Mouse (Mus musculus) hindbrain, embryonic 14.5 days (tissue): Measurements from ENCODE around the gene Ndufa4l2. TPM values are rescaled to one million over a fixed set of nuclear protein-coding genes. Genes with fewer than 3 reads are reported as not detected.

ENCODE experiments used
- ATAC-seq: fragments of 200-750 bp; cut with Nextera tagmentation; 2 replicates; pipeline ENCODE4 v1.8.0; 2017; ENCODE audit warnings: moderate number of reproducible peaks, mild to moderate bottlenecking, moderate TSS enrichment, moderate library complexity; ENCODE audit not compliant: low FRiP score
- DNase-seq: peaks from one replicate; pipeline ENCODE4 v3.0.0-alpha.2; 2015; ENCODE audit warnings: low spot score
- H3K27ac ChIP-seq: fragments of 300-500 bp; sonication (generic); 2 replicates; pipeline ENCODE4 v1.5.1; 2014; ENCODE audit warnings: mild to moderate bottlenecking, moderate library complexity
- H3K27me3 ChIP-seq: fragments of 300-500 bp; sonication (generic); 2 replicates; pipeline ENCODE4 v1.6.1; 2014; ENCODE audit warnings: mild to moderate bottlenecking, low read length, mixed read lengths; ENCODE audit not compliant: control insufficient read depth, insufficient read depth
- H3K36me3 ChIP-seq: fragments of 300-500 bp; sonication (generic); replicated peaks from 2 replicates; pipeline ENCODE4 v1.6.1; 2014; ENCODE audit not compliant: control insufficient read depth, insufficient read depth
- H3K4me1 ChIP-seq: fragments of 300-500 bp; sonication (generic); replicated peaks from 2 replicates; pipeline ENCODE4 v1.6.1; 2014; ENCODE audit warnings: antibody characterized with exemption, low read length, mixed read lengths; ENCODE audit not compliant: control insufficient read depth, insufficient read depth
- H3K4me2 ChIP-seq: fragments of 300-500 bp; sonication (generic); replicated peaks from 2 replicates; pipeline ENCODE4 v1.6.1; 2014; ENCODE audit warnings: mild to moderate bottlenecking, moderate library complexity
- H3K4me3 ChIP-seq: fragments of 300-500 bp; sonication (generic); replicated peaks from 2 replicates; pipeline ENCODE4 v1.5.1; 2014; ENCODE audit warnings: mild to moderate bottlenecking, low read length
- H3K9ac ChIP-seq: fragments of 300-500 bp; sonication (generic); 2 replicates; pipeline ENCODE4 v1.6.1; 2014
- H3K9me3 ChIP-seq: fragments of 300-500 bp; sonication (generic); 2 replicates; pipeline ENCODE4 v1.6.1; 2016; ENCODE audit warnings: low read length; ENCODE audit not compliant: control insufficient read depth
- WGBS: fragments of 180-500 bp; shearing (Covaris S2); extraction: QIAGEN DNeasy Blood & Tissue Kit; methylation state at CpG from one replicate; pipeline ENCODE4 v1.1.7; 2014; 5-methylcytosine and 5-hydroxymethylcytosine counted together
- polyA plus RNA-seq: library from polyadenylated mRNA; unstranded; fragments of >200 nt; fragmentation: Nextera tagmentation; extraction: Ambion mirVana; gene quantifications from 2 replicates; pipeline ENCODE4 v1.2.1, GENCODE M21; 2014

Ndufa4l2 gene
- polyA plus RNA-seq, 1 experiment from 2014 or later, result 12.7 TPM

GRCm38 (mm10) chr10:127514111-127514698, 562 bp upstream of the Ndufa4l2 start:
- ATAC-seq (no peak), DNase-seq (no peak)
- Histone ChIP-seq H3K27ac (no peak overlapping the region), H3K4me3 (no peak overlapping the region), H3K27me3 (no peaks in the 10 kb centered on the region), H3K4me2 (peak overlapping the region; percentile 75), H3K36me3 (peaks cover 11% of the 10 kb centered on the region; the same call in 1 of the 2 replicates), H3K4me1 (peaks cover 62% of the 10 kb centered on the region), H3K9ac (no peak overlapping the region), H3K9me3 (no peaks in the 10 kb centered on the region)
- WGBS, result 14% methylated on average over 13 of the region's 13 CpGs

DNA sequence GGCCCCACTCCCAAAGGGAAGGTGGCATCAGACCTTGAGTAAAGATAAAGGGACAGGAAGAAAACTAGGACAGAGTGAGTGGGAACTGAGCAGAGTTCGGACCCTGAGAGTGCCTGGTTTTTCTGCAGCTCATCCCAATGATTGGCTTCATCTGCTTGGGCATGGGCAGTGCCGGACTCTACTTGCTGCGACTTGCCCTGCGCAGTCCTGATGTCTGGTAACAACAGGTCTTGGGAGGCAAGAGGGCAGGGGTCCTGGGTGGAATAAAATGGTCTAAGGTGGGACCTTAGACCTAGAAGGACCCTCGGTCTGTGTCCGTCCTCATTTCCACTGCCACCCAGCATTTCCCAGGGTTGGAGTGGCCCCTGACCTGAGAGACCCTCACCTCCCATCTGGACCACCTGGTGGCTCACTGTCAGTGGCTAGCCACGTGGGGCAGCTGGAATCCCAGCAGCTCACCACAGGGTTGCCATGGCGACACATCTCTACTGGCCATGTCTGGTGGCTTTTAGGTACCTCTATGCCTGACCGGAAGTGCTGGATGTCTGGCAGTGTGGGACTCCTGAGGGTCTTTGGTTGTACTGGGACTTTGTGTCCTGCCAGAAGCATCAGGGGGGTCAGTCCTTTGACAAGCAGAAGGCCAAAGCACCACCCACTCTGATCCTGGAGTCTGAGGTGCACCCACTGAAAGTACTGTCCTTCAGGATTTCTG, 660 bp downstream of the Ndufa4l2 start:
- Histone ChIP-seq H3K27me3 (no peaks in the 10 kb centered on the region), H3K36me3 (peaks cover 11% of the 10 kb centered on the region; the same call in 1 of the 2 replicates), H3K9ac (no peak overlapping the region), H3K4me2 (no peak overlapping the region), H3K27ac (no peak overlapping the region), H3K9me3 (no peaks in the 10 kb centered on the region), H3K4me1 (peaks cover 50% of the 10 kb centered on the region), H3K4me3 (no peak overlapping the region)
- ATAC-seq (no peak), DNase-seq (no peak)
- 24% methylated on average over 9 of the region's 9 CpGs for WGBS

GRCm38 (mm10) chr10:127515983-127516459, 1.3 kb downstream of the Ndufa4l2 start:
- Histone ChIP-seq H3K9me3 (no peaks in the 10 kb centered on the region), H3K4me3 (no peak overlapping the region), H3K27me3 (no peaks in the 10 kb centered on the region), H3K4me2 (no peak overlapping the region), H3K4me1 (peaks cover 44% of the 10 kb centered on the region), H3K27ac (no peak overlapping the region), H3K36me3 (peaks cover 11% of the 10 kb centered on the region; the same call in 1 of the 2 replicates), H3K9ac (no peak overlapping the region; the same call in 1 of the 2 replicates)
- ATAC-seq, result no peak
- 17% methylated on average over 8 of the region's 8 CpGs for WGBS
- DNase-seq, result no peak

DNA sequence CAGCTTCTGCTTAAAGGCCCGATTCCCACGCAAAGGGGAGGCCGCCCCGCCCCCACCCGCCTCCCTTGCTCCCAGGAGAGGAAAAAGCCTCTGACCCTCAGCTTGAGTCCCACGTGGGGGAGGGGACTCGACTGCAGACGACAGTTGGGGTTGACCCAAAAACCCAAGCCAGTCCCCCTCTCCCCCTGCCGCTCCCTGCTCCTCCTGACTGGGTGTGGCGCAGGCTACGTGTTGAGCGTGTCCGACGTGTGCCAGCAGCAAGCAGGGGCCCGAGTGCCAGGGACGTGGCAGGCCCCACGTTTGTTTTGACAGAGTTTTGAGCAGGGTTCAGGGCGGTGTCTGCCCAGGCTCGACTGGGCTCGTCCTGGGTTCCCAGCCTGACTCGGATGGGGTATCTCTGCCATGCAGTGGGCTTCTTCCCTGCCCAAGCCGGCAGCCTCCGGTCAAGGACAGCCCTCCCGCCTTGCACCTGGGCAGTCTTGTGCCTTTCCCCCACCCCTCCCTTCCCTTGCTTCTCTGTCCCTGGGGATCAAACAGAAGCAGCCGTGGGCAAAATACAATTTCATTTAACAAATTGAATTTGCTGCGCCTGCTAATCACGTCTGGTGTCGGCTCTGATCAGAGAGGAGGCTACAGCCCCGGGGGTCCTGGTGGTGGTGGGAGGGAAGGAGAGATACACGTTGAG, 2.0 kb downstream of the Ndufa4l2 start:
- Histone ChIP-seq H3K9ac (no peak overlapping the region), H3K4me3 (no peak overlapping the region)

DNA sequence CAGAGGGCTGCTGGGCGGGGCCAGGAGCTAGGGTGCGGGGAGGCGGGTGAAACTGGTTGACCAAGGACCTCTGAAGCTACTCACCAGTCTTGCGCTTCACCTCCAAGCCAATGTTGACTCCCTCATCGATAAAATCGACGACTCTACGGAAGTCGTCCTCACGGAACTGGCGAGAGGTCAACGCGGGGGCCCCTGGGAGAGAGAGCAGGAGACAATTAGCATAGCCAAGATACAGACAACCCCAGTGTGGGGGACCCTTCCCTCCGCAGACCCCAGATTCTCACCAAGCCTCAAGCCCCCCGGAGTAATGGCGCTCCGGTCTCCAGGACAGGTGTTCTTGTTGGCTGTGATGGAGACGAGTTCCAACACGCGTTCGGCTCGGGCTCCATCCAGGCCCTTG, 3.2 kb downstream of the Ndufa4l2 start:
- ATAC-seq, result no peak
- H3K36me3 ChIP-seq, result peaks cover 11% of the 10 kb centered on the region; the same call in 1 of the 2 replicates
- WGBS, result 91% methylated on average over 22 of the region's 22 CpGs
- H3K9ac ChIP-seq, result no peak overlapping the region
- no peaks in the 10 kb centered on the region for H3K9me3 ChIP-seq
- peaks cover 39% of the 10 kb centered on the region for H3K4me1 ChIP-seq
- no peak overlapping the region for H3K4me3 ChIP-seq
- H3K27ac ChIP-seq, result no peak overlapping the region
- H3K4me2 ChIP-seq, result no peak overlapping the region
- no peak for DNase-seq
- H3K27me3 ChIP-seq, result no peaks in the 10 kb centered on the region

More for the DNA sequence above, 2.0 kb downstream of the Ndufa4l2 start:
- DNase-seq (no peak), ATAC-seq (no peak)
- no peaks in the 10 kb centered on the region for H3K9me3 ChIP-seq
- WGBS, result 5% methylated on average over 30 of the region's 30 CpGs
- H3K27me3 ChIP-seq, result no peaks in the 10 kb centered on the region
- H3K27ac ChIP-seq, result no peak overlapping the region
- peaks cover 11% of the 10 kb centered on the region; the same call in 1 of the 2 replicates for H3K36me3 ChIP-seq
- H3K4me1 ChIP-seq, result peaks cover 47% of the 10 kb centered on the region
- H3K4me2 ChIP-seq, result peak overlapping the region; percentile 13; the same call in 1 of the 2 replicates

DNA sequence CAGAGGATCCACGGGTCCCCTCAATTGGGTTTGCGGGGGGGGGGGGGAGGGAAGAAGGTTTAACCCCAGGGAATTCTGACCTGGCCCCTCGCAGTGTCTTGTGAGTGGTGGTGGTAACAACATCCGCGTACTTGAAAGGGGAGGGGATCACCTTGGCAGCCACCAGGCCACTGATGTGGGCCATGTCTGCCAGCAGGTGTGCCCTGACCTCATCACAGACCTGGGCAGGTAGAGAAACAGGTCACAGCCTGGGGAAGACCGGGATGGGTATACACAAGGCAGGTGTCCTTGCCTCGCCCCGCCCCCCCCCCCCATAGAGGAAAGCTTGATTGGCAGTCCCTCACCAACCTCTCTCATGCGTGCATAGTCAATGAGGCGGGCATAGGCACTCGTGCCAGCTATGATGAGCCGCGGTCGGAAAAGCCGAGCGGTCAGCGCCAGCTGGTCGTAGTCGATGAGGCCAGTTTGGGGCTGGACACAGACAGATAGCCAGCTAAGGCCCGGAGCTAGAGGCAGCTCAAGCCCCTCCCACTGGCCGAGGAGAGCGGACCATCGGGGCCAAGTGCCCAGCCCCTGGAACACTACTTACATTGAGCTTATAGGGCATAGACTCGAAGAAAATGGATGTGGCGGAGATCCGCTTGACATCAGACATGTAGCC, 4.4 kb downstream of the Ndufa4l2 start:
- ATAC-seq (no peak), DNase-seq (no peak)
- H3K9me3 ChIP-seq, result no peaks in the 10 kb centered on the region
- peaks cover 11% of the 10 kb centered on the region; the same call in 1 of the 2 replicates for H3K36me3 ChIP-seq
- 91% methylated on average over 23 of the region's 26 CpGs for WGBS
- peaks cover 28% of the 10 kb centered on the region for H3K4me1 ChIP-seq
- H3K4me2 ChIP-seq, result no peak overlapping the region
- no peak overlapping the region for H3K27ac ChIP-seq
- 0 out of 2 replicates have a peak, but pooled peaks cover 5% of the 10 kb centered on the region for H3K27me3 ChIP-seq
- H3K9ac ChIP-seq, result no peak overlapping the region
- no peak overlapping the region for H3K4me3 ChIP-seq

DNA sequence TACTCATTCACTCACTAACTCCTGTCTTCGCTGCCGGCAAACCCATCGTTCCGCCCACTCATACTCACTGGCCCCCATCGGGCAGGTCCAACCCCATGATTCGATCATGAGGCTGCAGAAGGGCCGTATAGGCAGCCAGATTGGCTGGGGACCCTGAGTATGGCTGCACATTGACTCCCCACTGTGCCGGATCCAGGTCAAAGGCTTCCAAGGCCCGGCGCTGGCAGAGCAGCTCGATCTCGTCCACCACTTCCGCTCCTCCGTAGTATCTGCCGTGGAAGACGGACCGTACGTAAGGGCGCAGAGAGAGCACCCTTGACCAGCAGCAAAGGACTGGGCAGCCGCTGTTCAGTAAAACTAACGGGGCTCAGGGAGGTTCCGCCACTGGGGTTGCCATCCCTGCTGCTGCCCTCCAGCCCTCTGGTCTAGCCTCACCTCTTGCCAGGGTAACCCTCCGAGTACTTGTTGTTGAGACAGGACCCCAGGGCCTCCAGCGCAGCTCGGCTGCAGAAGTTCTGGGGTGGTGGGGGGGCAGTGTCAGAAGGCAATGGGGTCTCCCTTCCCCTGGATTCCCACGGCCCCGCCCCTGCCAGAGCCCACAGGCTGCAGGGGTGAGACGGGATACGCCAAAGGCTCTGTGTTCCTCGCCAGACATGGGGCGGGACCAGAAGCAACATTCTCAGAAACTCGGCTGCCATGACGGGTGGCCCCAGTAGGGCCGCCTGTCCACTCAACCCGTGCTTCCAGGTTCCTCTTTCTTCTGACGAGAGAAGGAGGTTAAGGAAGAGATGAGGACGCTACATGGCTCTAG, 5.3 kb downstream of the Ndufa4l2 start:
- Histone ChIP-seq H3K4me3 (no peak overlapping the region), H3K36me3 (peaks cover 11% of the 10 kb centered on the region; the same call in 1 of the 2 replicates), H3K4me1 (peaks cover 37% of the 10 kb centered on the region), H3K4me2 (no peak overlapping the region), H3K9me3 (no peaks in the 10 kb centered on the region), H3K27ac (no peak overlapping the region), H3K27me3 (peaks cover 7% of the 10 kb centered on the region; the same call in 1 of the 2 replicates), H3K9ac (no peak overlapping the region)
- DNase-seq (no peak), ATAC-seq (no peak)
- WGBS, result 90% methylated on average over 37 of the region's 37 CpGs

DNA sequence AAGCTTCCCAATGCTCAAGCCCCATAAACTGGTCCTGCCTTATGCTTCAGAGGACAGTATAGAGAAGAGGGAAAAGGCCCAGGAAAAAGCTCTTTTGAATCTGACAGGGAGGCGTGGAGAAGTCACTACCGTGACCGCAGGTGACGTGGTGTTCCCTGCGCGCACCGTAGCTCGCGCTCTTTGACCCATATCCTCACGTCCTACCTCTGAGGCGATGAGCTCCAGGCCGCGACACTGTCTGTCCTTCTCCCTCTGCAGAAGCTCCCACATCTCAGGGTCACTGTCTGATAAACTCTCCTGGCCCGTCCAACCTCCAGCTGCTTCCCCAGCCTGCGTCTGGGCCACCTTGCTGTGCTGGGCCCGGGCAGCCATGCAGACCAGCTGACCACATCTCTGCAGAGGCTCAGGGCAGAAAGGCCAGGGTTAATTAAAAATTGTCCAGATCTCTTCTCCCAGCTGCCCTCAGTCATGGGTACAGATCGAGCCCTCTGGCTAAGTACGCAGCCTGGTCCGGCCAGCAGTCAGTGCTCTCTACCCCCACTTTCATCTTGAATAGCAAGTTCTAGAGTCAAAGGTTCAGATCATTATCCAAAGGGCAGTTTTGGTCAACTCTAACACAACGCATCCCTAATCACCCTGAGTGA, 6.1 kb downstream of the Ndufa4l2 start:
- DNase-seq (no peak), ATAC-seq (no peak)
- Histone ChIP-seq H3K36me3 (peaks cover 11% of the 10 kb centered on the region; the same call in 1 of the 2 replicates), H3K4me3 (no peak overlapping the region), H3K27me3 (peaks cover 10% of the 10 kb centered on the region; the same call in 1 of the 2 replicates), H3K27ac (no peak overlapping the region), H3K4me2 (peak overlapping the region; percentile 77), H3K9ac (no peak overlapping the region), H3K9me3 (no peaks in the 10 kb centered on the region), H3K4me1 (peaks cover 40% of the 10 kb centered on the region)
- WGBS, result 80% methylated on average over 20 of the region's 20 CpGs
